8 mouse cellular contexts compared by ENCODE assay signal in the genomic region with DNA sequence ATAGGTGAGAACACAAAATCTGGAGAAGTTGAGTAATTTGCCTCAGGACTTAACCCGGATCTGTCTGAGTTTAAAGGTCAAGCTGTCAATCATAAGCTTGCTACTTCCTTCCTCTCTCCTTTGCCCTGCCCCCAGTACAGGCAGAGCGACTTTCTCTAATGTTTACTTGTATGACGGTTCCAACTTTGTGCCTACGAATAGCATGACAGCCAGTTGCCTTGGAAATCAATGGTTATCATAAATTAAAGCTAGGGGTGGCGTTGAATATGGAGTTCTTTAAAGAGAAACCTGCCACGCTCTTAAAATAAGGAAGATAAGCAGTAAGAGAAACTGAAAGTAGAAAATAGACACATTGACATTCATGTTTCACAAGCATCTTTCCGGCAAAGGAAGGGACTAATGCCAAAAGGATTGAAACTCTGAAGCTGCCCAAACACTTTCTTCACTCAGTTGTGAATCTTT. TPM values are rescaled to one million over a fixed set of nuclear protein-coding genes. Genes with fewer than 3 reads are reported as not detected.
DNase-seq lines count a peak whose midpoint lies in the region.

No protein-coding gene starts in this region.

- 89% methylated on average over 7 of the region's 7 CpGs for WGBS in midbrain, embryonic 10.5 days

- no peak overlapping the region for H3K27ac ChIP-seq in midbrain, embryonic 10.5 days (replicated peaks)

- H3K36me3 ChIP-seq in megakaryocyte, embryonic 14.5 days (replicated peaks; ENCODE audit: low read length) = no peaks in the 10 kb centered on the region
- no peaks in the 10 kb centered on the region for H3K36me3 ChIP-seq in midbrain, embryonic 10.5 days

- no peaks in the 10 kb centered on the region for H3K27me3 ChIP-seq in megakaryocyte, embryonic 14.5 days (replicated peaks)
- H3K27me3 ChIP-seq in midbrain, embryonic 10.5 days (ENCODE audit: low read depth, poor library complexity, severe bottlenecking) = no peaks in the 10 kb centered on the region

- peaks cover 22% of the 10 kb centered on the region for H3K4me1 ChIP-seq in megakaryocyte, embryonic 14.5 days
- H3K4me1 ChIP-seq in midbrain, embryonic 10.5 days = peaks cover 21% of the 10 kb centered on the region

- no peaks in the 10 kb centered on the region for H3K9me3 ChIP-seq in megakaryocyte, embryonic 14.5 days
- no peaks in the 10 kb centered on the region for H3K9me3 ChIP-seq in midbrain, embryonic 10.5 days (replicated peaks)

- H3K4me3 ChIP-seq in megakaryocyte, embryonic 14.5 days (replicated peaks) = peak overlapping the region; percentile 90
- H3K4me3 ChIP-seq in midbrain, embryonic 10.5 days = no peak overlapping the region

- peak; percentile 50 to 90 for DNase-seq in adrenal gland, adult (ENCODE audit: inconsistent age in 2 of 2, low spot score in 1 of 2)
- no peak for DNase-seq in adrenal gland, adult 8-10 months
- DNase-seq in adrenal gland, postnatal 36 days = peak; percentile 30 to 45
- DNase-seq in kidney, adult 9 months = peak; percentile 86
- DNase-seq in midbrain, embryonic 10.5 days (ENCODE audit: low spot score) = no peak
- no peak for DNase-seq in layer of hippocampus, postnatal 14 days (ENCODE audit: low spot score in 2 of 2)
- no peak for DNase-seq in gastrocnemius, adult 8-10 months (ENCODE audit: low spot score in 2 of 2)

RNA-seq across cellular contexts. Expression of gene Tnpo1, which starts 18.5 kb away (rescaled TPM):
- total RNA-seq in adrenal gland, adult 8-10 months (2022) = 100 to 1,000 TPM; 122 to 194 (median 144) TPM
- total RNA-seq in adrenal gland, postnatal 36 days (2021) = 100 to 1,000 TPM; 129 to 141 TPM
- 0.41 and 2.3 TPM in 2 replicates for polyA plus RNA-seq in megakaryocyte, embryonic 14.5 days (2012; ENCODE audit: insufficient read depth, low replicate concordance)
- 75.1 and 75.7 TPM in 2 replicates for polyA plus RNA-seq in midbrain, embryonic 10.5 days (2016; fragmentation: Nextera tagmentation; extraction: Ambion mirVana)
- total RNA-seq in layer of hippocampus, postnatal 14 days (2021) = 10 to 100 TPM; 62.3 to 75.3 TPM
- total RNA-seq in gastrocnemius, adult 8-10 months (2022) = 10 to 100 TPM; 30.7 to 34.4 (median 31.1) TPM

RNA-seq across cellular contexts. Expression of gene 1700024P04Rik, which starts 39.7 kb away (rescaled TPM):
- total RNA-seq in adrenal gland, adult 8-10 months (2022) = not detected
- not detected for total RNA-seq in adrenal gland, postnatal 36 days (2021)
- polyA plus RNA-seq in megakaryocyte, embryonic 14.5 days (2012; ENCODE audit: insufficient read depth, low replicate concordance) = not detected in 2 replicates
- not detected in 2 replicates for polyA plus RNA-seq in midbrain, embryonic 10.5 days (2016; fragmentation: Nextera tagmentation; extraction: Ambion mirVana)
- total RNA-seq in layer of hippocampus, postnatal 14 days (2021) = not detected
- total RNA-seq in gastrocnemius, adult 8-10 months (2022) = not detected

Comparison
In these comparisons a context has a peak if more than half of its experiments do, and no peak if none do; other contexts are left out.
1. DNase-seq: peak in adrenal gland, adult (2 of 2), adrenal gland, postnatal 36 days (2 of 2) and kidney, adult 9 months (single experiment); none in adrenal gland, adult 8-10 months (single experiment), midbrain, embryonic 10.5 days (single experiment), layer of hippocampus, postnatal 14 days (0 of 2) and gastrocnemius, adult 8-10 months (0 of 2).